Mouse (Mus musculus) myocyte (in vitro differentiated cells): ENCODE data around the gene Col5a2. TPM values are rescaled to one million over a fixed set of nuclear protein-coding genes. Genes with fewer than 3 reads are reported as not detected.

ENCODE experiments used
- H3K27me3 ChIP-seq: one replicate; pipeline ENCODE4 v1.6.1; 2011; ENCODE audit not compliant: control insufficient read depth, insufficient read depth, insufficient read length
- H3K36me3 ChIP-seq: one replicate; pipeline ENCODE4 v1.6.1; 2011; ENCODE audit not compliant: control insufficient read depth, insufficient read depth
- H3K4me2 ChIP-seq: one replicate; pipeline ENCODE4 v1.6.1; 2011; ENCODE audit warnings: low read depth, control low read depth
- H3K4me3 ChIP-seq: one replicate; pipeline ENCODE4 v1.5.1; 2011; ENCODE audit warnings: mild to moderate bottlenecking, control low read depth, moderate library complexity
- H3K79me2 ChIP-seq: one replicate; pipeline ENCODE4 v1.6.1; 2011; ENCODE audit not compliant: control insufficient read depth, insufficient read depth
- H3ac ChIP-seq: one replicate; pipeline ENCODE4 v1.6.1; 2011; ENCODE audit not compliant: control insufficient read depth, insufficient read length
- CEBPB ChIP-seq: IDR thresholded peaks from 2 replicates; pipeline ENCODE4 v1.6.1; 2011; ENCODE audit warnings: mild to moderate bottlenecking, moderate library complexity; ENCODE audit not compliant: poor library complexity, insufficient read depth, severe bottlenecking
- E2F4 ChIP-seq: IDR thresholded peaks from one replicate; pipeline ENCODE4 v1.6.1; 2011; ENCODE audit warnings: mild to moderate bottlenecking, control low read depth, moderate library complexity; ENCODE audit not compliant: insufficient read depth
- MAX ChIP-seq: IDR thresholded peaks from one replicate; pipeline ENCODE4 v1.6.1; 2011; ENCODE audit warnings: low read depth, mild to moderate bottlenecking, control low read depth
- MYOD1 ChIP-seq, 3 experiments: IDR thresholded peaks; one replicate each; pipeline ENCODE4 v1.6.1; 2011; ENCODE audit warnings: control low read depth in 2 of 3, low read depth in 2 of 3, mild to moderate bottlenecking in 2 of 3, moderate library complexity in 1 of 3; ENCODE audit not compliant: insufficient read length in 2 of 3, control insufficient read depth in 1 of 3
- MYOG ChIP-seq, 3 experiments: IDR thresholded peaks; one replicate each; pipeline ENCODE4 v1.6.1; 2011; ENCODE audit warnings: control low read depth in 2 of 3, low read depth in 2 of 3, mild to moderate bottlenecking in 2 of 3; ENCODE audit not compliant: insufficient read length in 2 of 3, control insufficient read depth in 1 of 3, insufficient read depth in 1 of 3
- POLR2A ChIP-seq: IDR thresholded peaks from one replicate; pipeline ENCODE4 v1.6.1; 2011; ENCODE audit warnings: low read depth, mild to moderate bottlenecking, control low read depth, moderate library complexity; ENCODE audit not compliant: insufficient read length
- POLR2AphosphoS2 ChIP-seq: IDR thresholded peaks from one replicate; pipeline ENCODE4 v1.6.1; 2011; ENCODE audit warnings: low read depth, control low read depth; ENCODE audit not compliant: insufficient read length
- REST ChIP-seq: IDR thresholded peaks from one replicate; pipeline ENCODE4 v1.6.1; 2011; ENCODE audit warnings: mild to moderate bottlenecking, control low read depth, moderate library complexity; ENCODE audit not compliant: insufficient read depth, insufficient read length
- SRF ChIP-seq: IDR thresholded peaks from one replicate; pipeline ENCODE4 v1.6.1; 2011; ENCODE audit warnings: low read depth; ENCODE audit not compliant: control insufficient read depth, insufficient read length
- TCF12 ChIP-seq: IDR thresholded peaks from one replicate; pipeline ENCODE4 v1.6.1; 2011; ENCODE audit warnings: mild to moderate bottlenecking, control low read depth; ENCODE audit not compliant: poor library complexity, insufficient read depth, severe bottlenecking
- TCF3 ChIP-seq: IDR thresholded peaks from one replicate; pipeline ENCODE4 v1.6.1; 2011; ENCODE audit warnings: low read depth, control low read depth; ENCODE audit not compliant: insufficient read length
- USF1 ChIP-seq: IDR thresholded peaks from one replicate; pipeline ENCODE4 v1.6.1; 2011; ENCODE audit warnings: low read depth, mild to moderate bottlenecking, control low read depth, moderate library complexity
- polyA plus RNA-seq: library from polyadenylated mRNA; unstranded; fragments of >200 nt; fragmentation: generic; extraction: Trizol; gene quantifications from one replicate; pipeline ENCODE4 v1.2.1, GENCODE M21; 2012; ENCODE audit warnings: missing spikeins

Gene Col5a2
- polyA plus RNA-seq, 1 experiment = 115 TPM

- H3K4me3 ChIP-seq = no peak overlapping the region
- H3K79me2 ChIP-seq = peaks cover 57% of the 10 kb centered on the region
- no peaks in the 10 kb centered on the region for H3K27me3 ChIP-seq
- H3K4me2 ChIP-seq = no peak overlapping the region
- TF ChIP-seq MYOD1 (IDR thresholded peaks at IDR 0.05; ENCODE audit: control insufficient read depth in 1 of 3, insufficient read length in 2 of 3, low read depth in 2 of 3) (no peak), MAX (no peak), REST (no peak), TCF12 (no peak), MYOG (IDR thresholded peaks at IDR 0.05; ENCODE audit: control insufficient read depth in 1 of 3, insufficient read depth in 1 of 3, insufficient read length in 2 of 3, low read depth in 2 of 3) (no peak), POLR2A (no peak), SRF (no peak), POLR2AphosphoS2 (no peak), CEBPB (no peak), TCF3 (no peak), USF1 (no peak), E2F4 (no peak)
- no peak overlapping the region for H3ac ChIP-seq
- no peaks in the 10 kb centered on the region for H3K36me3 ChIP-seq
Measured at GRCm38 (mm10) chr1:45479087-45479486, 24.0 kb downstream of the Col5a2 start.

GRCm38 (mm10) chr1:45472751-45473150 lies 30.3 kb downstream of the Col5a2 start:
- H3K4me3 ChIP-seq = no peak overlapping the region
- no peak overlapping the region for H3K4me2 ChIP-seq
- peaks cover 5% of the 10 kb centered on the region for H3K36me3 ChIP-seq
- no peak for TF ChIP-seq POLR2AphosphoS2
- no peak for TF ChIP-seq MYOG (IDR thresholded peaks at IDR 0.05; ENCODE audit: control insufficient read depth in 1 of 3, insufficient read depth in 1 of 3, insufficient read length in 2 of 3, low read depth in 2 of 3)
- no peak for TF ChIP-seq REST
- TF ChIP-seq TCF12 = no peak
- no peak for TF ChIP-seq CEBPB
- TF ChIP-seq SRF = no peak
- no peaks in the 10 kb centered on the region for H3K27me3 ChIP-seq
- H3ac ChIP-seq = no peak overlapping the region
- H3K79me2 ChIP-seq = peaks cover 67% of the 10 kb centered on the region

GRCm38 (mm10) chr1:45460767-45461166 lies 42.3 kb downstream of the Col5a2 start:
- H3K4me3 ChIP-seq = no peak overlapping the region
- H3K27me3 ChIP-seq = no peaks in the 10 kb centered on the region
- no peak overlapping the region for H3ac ChIP-seq
- peaks cover 79% of the 10 kb centered on the region for H3K79me2 ChIP-seq
- TF ChIP-seq USF1 (no peak), TCF12 (no peak), MAX (no peak), TCF3 (no peak), E2F4 (no peak), POLR2AphosphoS2 (no peak), SRF (no peak), MYOD1 (IDR thresholded peaks at IDR 0.05; ENCODE audit: control insufficient read depth in 1 of 3, insufficient read length in 2 of 3, low read depth in 2 of 3) (no peak), REST (no peak), CEBPB (no peak), POLR2A (no peak), MYOG (IDR thresholded peaks at IDR 0.05; ENCODE audit: control insufficient read depth in 1 of 3, insufficient read depth in 1 of 3, insufficient read length in 2 of 3, low read depth in 2 of 3) (no peak)
- H3K36me3 ChIP-seq = no peaks in the 10 kb centered on the region
- H3K4me2 ChIP-seq = no peak overlapping the region

- Histone ChIP-seq H3K27me3 (no peaks in the 10 kb centered on the region), H3K79me2 (peaks cover 86% of the 10 kb centered on the region), H3K4me2 (no peak overlapping the region), H3K36me3 (no peaks in the 10 kb centered on the region), H3K4me3 (no peak overlapping the region), H3ac (no peak overlapping the region)
- no peak for TF ChIP-seq POLR2AphosphoS2
- no peak for TF ChIP-seq CEBPB
- TF ChIP-seq POLR2A = no peak
- no peak for TF ChIP-seq MYOG (IDR thresholded peaks at IDR 0.05; ENCODE audit: control insufficient read depth in 1 of 3, insufficient read depth in 1 of 3, insufficient read length in 2 of 3, low read depth in 2 of 3)
- TF ChIP-seq REST = no peak
Measured at GRCm38 (mm10) chr1:45455763-45456162, 47.3 kb downstream of the Col5a2 start.

- Histone ChIP-seq H3K4me3 (no peak overlapping the region), H3K27me3 (no peaks in the 10 kb centered on the region), H3K79me2 (peaks cover 42% of the 10 kb centered on the region), H3ac (no peak overlapping the region), H3K4me2 (no peak overlapping the region), H3K36me3 (no peaks in the 10 kb centered on the region)
- no peak for TF ChIP-seq POLR2A
- TF ChIP-seq TCF12 = no peak
Measured at GRCm38 (mm10) chr1:45448856-45449255, 54.2 kb downstream of the Col5a2 start.
